Mouse (Mus musculus) v-Abl transformed pro-B cells (cell line): ENCODE data around the gene Insc.

Experiments
- in situ Hi-C, 2 experiments: fragments of 400-800 bp; cut with MboI; formaldehyde crosslinking; loops; one replicate each; pipeline ENCODE4 v1.15.1; 2025; ENCODE audit not compliant: unreplicated experiment in 2 of 2

Gene Insc

DNA sequence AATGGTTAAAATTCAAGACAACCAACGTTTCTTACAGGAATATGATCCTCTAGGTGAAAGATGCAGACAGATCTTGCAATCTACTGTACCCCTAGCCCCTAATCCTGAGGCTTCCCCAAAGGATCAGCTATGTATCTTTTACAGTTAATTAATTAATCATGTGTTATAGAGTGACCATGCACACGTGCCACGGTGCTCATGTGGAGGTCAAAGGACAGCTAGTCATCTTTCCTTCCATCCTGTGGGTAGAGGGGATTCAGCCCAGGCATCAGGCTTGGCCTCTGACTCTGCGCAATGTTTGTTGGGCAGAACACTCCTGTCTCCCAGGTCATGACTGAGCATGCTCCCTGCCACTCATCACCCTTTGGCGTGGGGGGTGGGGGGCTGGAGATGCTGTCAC is 74.4 kb downstream of the Insc start:
- in situ Hi-C loops: loop anchor here (5.0 to 25.0 kb wide), 11 partner anchors 313 to 1681 kb away; partner anchors contain the start of genes Copb1 (in 1 of the 2) and Pth (in 1 of the 2)

- in situ Hi-C loops: loop anchor here (5.0 to 25.0 kb wide), 11 partner anchors 314 to 1681 kb away; partner anchors contain the start of genes Copb1 (in 1 of the 2) and Pth (in 1 of the 2)
Measured at GRCm38 (mm10) chr7:114818351-114818750, 74.9 kb downstream of the Insc start.

GRCm38 (mm10) chr7:114818836-114819235 is 75.3 kb downstream of the Insc start:
- in situ Hi-C loops: loop anchor here (5.0 to 25.0 kb wide), 11 partner anchors 314 to 1682 kb away; partner anchors contain the start of genes Copb1 (in 1 of the 2) and Pth (in 1 of the 2)

DNA sequence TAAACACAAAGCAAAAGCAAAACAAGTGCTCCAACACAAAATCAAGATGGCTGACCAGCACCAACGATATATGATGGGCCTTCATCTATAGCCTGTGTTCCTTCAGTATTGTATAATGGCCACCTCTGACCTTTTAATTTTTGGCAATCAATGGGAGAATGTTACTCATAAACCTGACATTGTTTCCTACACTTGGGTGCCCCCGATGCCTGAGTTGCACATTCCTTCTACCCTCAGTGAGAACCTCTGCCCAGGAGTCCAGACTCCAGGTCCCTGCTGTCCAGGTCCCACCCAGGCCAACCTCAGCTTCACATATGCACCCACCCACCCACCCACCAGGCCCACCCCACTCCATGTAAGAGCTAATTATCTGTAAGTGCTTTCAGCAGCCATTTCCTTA is 79.2 kb downstream of the Insc start:
- in situ Hi-C loops: loop anchor here (25.0 kb wide), 6 partner anchors 585 to 1685 kb away; partner anchors contain the start of gene Pth (in 1 of the 2)

- in situ Hi-C loops: no loop called here
Measured at GRCm38 (mm10) chr7:114827360-114827759, 83.9 kb downstream of the Insc start.

GRCm38 (mm10) chr7:114832257-114832940 is 88.9 kb downstream of the Insc start:
- in situ Hi-C loops: no loop called here

- in situ Hi-C loops: no loop called here
Measured at GRCm38 (mm10) chr7:114834504-114834903, 91.0 kb downstream of the Insc start.

DNA sequence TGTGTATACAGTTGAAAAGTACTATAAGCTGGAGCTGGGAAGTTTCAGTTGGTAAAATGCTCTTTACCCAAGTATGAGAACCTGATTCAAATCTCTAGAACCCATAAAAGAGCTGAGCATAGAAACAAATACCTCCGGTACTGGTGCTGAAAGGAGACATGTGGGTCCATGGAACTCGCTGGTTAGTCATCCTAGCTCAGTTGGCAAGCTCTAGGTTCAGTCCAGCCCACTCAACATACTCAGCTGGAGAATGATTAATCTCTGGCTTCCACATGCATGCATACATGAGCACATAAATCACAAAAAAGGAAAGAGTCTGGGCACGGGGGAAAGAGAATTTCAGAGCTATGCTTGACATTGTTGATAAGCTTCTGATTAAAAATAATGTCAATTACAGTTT is 93.8 kb downstream of the Insc start:
- in situ Hi-C loops: no loop called here

DNA sequence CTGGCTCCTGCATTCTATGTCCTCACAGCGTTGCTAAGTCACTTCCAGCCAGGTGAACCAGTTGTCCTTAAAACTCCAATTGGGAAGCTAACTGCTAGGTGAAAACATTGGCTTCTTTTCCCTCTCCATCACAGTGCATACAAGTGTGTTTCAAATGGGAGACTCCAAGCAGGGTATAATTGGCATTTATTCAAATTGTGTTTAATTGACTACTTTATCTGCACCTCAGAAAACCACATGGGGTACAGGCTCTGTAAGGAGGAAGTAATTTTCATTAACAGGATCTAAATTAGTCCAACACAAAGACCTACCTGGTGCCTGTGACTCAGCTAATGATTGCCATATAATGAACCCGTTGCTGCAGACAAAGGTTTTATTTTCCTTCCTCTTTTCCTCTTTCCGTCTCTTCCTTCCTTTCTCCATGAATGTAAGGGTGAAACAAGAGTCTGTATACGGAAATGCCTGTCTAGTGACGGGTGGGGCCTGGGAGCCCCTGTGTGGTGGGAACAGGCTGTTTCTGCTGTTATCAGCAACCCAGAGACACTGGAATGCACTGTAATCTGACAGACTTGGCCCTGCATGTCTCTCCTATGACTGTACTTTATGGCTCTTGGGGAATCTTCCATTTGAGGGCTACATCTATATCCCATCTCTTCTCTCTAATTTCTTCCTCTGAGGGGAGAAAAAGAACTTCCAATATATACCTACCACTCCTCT is 96.7 kb downstream of the Insc start:
- in situ Hi-C loops: no loop called here

DNA sequence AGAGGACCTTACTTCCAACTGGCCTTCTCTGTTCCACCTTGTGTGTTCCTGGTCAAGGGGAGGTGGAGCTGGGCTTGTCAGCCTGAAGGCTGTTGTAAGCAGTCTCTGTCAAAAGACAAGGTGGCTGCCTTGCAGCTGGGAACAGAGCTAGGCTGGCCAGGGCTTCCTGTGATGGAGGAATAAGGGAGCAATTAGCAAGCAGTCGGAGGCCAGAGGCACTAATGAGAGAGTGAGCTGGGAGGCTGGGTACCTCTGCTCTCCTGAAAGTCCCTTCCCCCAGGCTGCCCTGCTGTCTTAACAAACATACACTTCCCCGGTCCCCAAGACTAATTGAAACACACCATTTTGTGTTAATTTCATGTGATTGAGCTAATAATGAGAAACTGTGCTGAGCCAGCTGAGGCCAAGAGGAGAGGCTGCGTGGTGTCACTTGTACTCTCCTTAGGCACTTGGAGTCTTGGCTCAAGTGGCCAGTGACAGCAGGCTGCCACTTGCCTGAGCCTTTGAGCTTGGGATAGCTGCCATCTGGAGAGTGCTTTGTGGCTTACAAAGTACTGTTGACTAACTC is 99.2 kb downstream of the Insc start:
- in situ Hi-C loops: no loop called here

DNA sequence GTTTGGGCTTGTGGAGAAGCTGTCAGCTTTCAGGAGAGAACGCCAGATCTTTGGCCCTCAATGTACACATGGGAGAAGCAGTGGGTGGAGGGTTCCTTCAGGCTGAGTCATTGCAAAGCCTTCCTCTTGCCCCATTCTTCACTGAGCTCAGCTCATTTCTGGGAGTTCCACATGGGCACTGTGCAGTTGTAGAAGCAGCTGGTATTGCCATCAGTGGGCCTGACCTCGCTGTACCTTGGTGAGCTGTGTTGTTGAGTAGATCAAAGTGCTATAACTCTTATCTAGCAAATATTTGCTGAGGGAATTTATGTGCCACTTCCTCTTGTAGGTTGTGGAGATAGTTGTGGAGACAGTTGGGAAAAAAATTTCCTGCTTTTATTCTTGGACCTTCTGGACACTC is 103.7 kb downstream of the Insc start:
- in situ Hi-C loops: no loop called here

- in situ Hi-C loops: no loop called here
Measured at GRCm38 (mm10) chr7:114852387-114852786, 108.9 kb downstream of the Insc start.

DNA sequence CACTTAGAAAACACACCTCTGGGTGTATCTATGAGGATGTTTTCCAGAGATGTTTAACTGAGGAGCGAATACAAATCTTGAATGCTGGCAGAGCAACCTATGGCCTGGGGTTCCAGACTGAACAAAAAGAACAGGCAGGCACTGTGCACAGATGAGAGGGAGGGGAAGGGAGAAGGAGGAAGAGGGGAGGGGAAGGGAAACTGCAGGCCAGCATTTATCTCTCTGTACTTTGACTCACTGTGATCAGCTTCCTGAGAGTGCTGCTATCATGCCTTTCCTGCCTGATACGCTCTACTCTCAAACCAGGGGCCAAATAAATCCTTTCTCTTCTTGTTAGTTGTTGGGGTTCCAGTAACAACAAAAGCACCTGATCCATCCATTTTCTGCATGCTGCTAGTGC is 110.7 kb downstream of the Insc start:
- in situ Hi-C loops: no loop called here

- in situ Hi-C loops: no loop called here
Measured at GRCm38 (mm10) chr7:114860858-114861523, 117.5 kb downstream of the Insc start.

DNA sequence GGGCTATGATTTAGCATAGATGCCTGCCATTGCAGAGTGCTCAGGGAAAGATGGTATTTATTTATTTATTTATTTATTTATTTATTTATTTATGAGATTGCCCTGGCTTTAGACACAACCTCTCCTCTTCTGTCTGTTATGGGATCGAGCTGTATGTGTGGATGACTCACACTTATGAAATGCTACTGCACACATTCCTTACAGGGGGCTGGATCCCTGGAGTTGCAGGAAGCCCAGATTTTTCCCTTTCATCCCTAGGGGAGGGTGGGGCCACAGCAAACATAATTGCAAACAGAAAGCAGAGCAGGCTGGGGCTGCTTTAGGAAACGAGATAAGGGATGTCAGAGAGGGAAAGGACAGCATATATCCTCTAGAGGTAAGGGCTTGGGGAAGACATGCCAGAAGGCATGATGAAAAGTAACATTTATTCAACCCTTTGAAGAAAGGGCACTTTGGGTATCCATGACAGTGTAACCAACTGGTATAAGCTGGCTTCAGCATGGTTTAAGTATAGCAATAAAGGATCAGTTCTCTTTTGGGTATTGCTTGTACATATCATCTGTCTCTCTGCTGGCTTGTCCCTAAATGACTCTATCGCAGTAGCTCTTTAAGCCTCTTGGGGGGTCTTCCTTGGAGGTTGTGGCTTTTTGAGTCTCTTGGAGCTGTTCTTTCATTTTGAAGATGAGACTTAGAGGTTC is 130.0 kb downstream of the Insc start:
- in situ Hi-C loops: no loop called here

DNA sequence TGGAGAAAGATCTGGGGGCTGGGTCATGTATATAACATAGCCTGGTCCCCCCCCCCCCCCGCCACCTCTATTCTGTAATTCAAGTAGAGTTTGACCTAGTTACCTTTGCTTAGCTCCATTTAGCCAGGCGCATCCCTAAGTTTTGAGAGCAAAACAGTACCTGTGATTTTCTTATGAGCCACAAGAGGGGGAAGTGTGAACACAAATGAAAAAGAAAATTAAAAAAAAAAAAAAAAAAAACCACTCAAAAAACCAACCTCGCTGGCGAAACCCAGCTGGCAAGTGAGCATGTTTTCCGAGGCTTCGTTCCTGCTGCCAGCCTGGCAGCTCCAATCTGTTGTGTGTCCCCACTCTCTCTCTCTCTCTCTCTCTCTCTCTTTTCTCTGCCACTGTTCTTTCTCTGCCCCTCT is 130.5 kb downstream of the Insc start:
- in situ Hi-C loops: no loop called here

DNA sequence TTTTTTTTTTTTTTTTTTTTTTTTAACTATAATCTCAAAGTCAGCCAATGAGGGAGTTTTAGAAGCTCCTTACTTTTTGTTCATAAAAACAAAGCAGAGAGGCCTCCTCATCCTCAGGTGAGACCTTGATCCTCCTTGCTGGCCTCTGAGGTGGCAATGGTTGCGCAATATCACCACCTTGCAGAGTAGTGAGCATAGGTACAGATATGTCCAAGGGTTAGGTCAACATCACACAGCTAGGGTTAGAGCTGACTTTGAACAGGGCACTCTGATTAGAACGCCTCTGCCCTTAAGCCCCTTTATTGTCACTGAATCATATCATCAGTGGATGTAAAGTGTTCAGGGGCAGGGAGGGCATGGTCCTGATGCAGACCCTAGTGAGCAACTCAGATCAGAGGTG is 131.1 kb downstream of the Insc start:
- in situ Hi-C loops: no loop called here

- in situ Hi-C loops: no loop called here
Measured at GRCm38 (mm10) chr7:114883602-114884001, 140.1 kb downstream of the Insc start.

GRCm38 (mm10) chr7:114886933-114887332 is 143.4 kb downstream of the Insc start:
- in situ Hi-C loops: no loop called here

DNA sequence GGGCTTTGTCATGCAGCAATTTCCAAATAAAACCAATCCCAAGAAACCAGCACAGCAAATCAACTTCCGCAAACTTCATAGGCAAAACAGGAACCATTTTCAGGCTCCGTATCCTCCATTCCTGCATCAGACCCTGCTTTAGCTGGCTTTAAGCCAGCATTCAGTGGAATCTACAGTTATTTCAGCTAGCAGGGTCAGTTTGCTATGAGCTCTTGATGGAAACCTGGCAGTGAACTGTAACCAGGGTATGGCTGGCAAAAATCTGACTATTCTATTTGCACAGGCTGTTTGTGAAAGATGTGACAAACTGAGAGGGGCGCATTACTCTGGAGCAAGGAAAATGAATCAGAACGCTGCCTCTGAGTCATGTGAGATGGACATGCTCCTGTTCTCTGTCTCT is 146.7 kb downstream of the Insc start:
- in situ Hi-C loops: no loop called here
